Mouse (Mus musculus): ENCODE results near the gene Pemt. TPM values are rescaled to one million over a fixed set of nuclear protein-coding genes. Genes with fewer than 3 reads are reported as not detected.
A peak's percentile ranks its signal among the peaks of the same experiment; 100 is the strongest.

Gene Pemt
- polyA plus RNA-seq, 1 experiment = 15.8 TPM

GRCm38 (mm10) chr11:60076790-60077189, 30.5 kb upstream of the Pemt start:
- Histone ChIP-seq H3K36me3 (ENCODE audit: control insufficient read depth, insufficient read depth) (no peaks in the 10 kb centered on the region), H3ac (ENCODE audit: control insufficient read depth, insufficient read length) (no peak overlapping the region), H3K4me3 (no peak overlapping the region), H3K27me3 (ENCODE audit: control insufficient read depth, insufficient read depth, insufficient read length) (no peaks in the 10 kb centered on the region), H3K79me2 (ENCODE audit: control insufficient read depth, insufficient read depth) (no peaks in the 10 kb centered on the region), H3K4me2 (ENCODE audit: low read depth) (no peak overlapping the region)
- TF ChIP-seq SRF (IDR thresholded peaks at IDR 0.05; ENCODE audit: control insufficient read depth, insufficient read length, low read depth) (no peak), MYOD1 (IDR thresholded peaks at IDR 0.05; ENCODE audit: control insufficient read depth in 1 of 3, insufficient read length in 2 of 3, low read depth in 2 of 3) (no peak), POLR2A (IDR thresholded peaks at IDR 0.05; ENCODE audit: insufficient read length, low read depth) (no peak), POLR2AphosphoS2 (IDR thresholded peaks at IDR 0.05; ENCODE audit: insufficient read length, low read depth) (no peak), E2F4 (IDR thresholded peaks at IDR 0.05; ENCODE audit: insufficient read depth) (no peak), MYOG (IDR thresholded peaks at IDR 0.05; ENCODE audit: control insufficient read depth in 1 of 3, insufficient read depth in 1 of 3, insufficient read length in 2 of 3, low read depth in 2 of 3) (no peak)

- Histone ChIP-seq H3K4me2 (ENCODE audit: low read depth) (no peak overlapping the region), H3K36me3 (ENCODE audit: control insufficient read depth, insufficient read depth) (no peaks in the 10 kb centered on the region), H3ac (ENCODE audit: control insufficient read depth, insufficient read length) (no peak overlapping the region), H3K27me3 (ENCODE audit: control insufficient read depth, insufficient read depth, insufficient read length) (no peaks in the 10 kb centered on the region), H3K4me3 (no peak overlapping the region), H3K79me2 (ENCODE audit: control insufficient read depth, insufficient read depth) (no peaks in the 10 kb centered on the region)
- TF ChIP-seq SRF (IDR thresholded peaks at IDR 0.05; ENCODE audit: control insufficient read depth, insufficient read length, low read depth) (no peak), USF1 (IDR thresholded peaks at IDR 0.05; ENCODE audit: low read depth) (no peak), POLR2A (IDR thresholded peaks at IDR 0.05; ENCODE audit: insufficient read length, low read depth) (no peak), MAX (IDR thresholded peaks at IDR 0.05; ENCODE audit: low read depth) (no peak), TCF3 (IDR thresholded peaks at IDR 0.05; ENCODE audit: insufficient read length, low read depth) (no peak), TCF12 (IDR thresholded peaks at IDR 0.05; ENCODE audit: insufficient read depth, poor library complexity, severe bottlenecking) (no peak), E2F4 (IDR thresholded peaks at IDR 0.05; ENCODE audit: insufficient read depth) (no peak), REST (IDR thresholded peaks at IDR 0.05; ENCODE audit: insufficient read depth, insufficient read length) (no peak), MYOG (IDR thresholded peaks at IDR 0.05; ENCODE audit: control insufficient read depth in 1 of 3, insufficient read depth in 1 of 3, insufficient read length in 2 of 3, low read depth in 2 of 3) (no peak), POLR2AphosphoS2 (IDR thresholded peaks at IDR 0.05; ENCODE audit: insufficient read length, low read depth) (no peak), CEBPB (IDR thresholded peaks at IDR 0.05; ENCODE audit: insufficient read depth, poor library complexity, severe bottlenecking) (no peak), MYOD1 (IDR thresholded peaks at IDR 0.05; ENCODE audit: control insufficient read depth in 1 of 3, insufficient read length in 2 of 3, low read depth in 2 of 3) (no peak)
These were observed 29.9 kb upstream of the Pemt start for GRCm38 (mm10) chr11:60076183-60076582.

GRCm38 (mm10) chr11:60073936-60074502, 27.7 kb upstream of the Pemt start:
- Histone ChIP-seq H3K79me2 (ENCODE audit: control insufficient read depth, insufficient read depth) (no peaks in the 10 kb centered on the region), H3K27me3 (ENCODE audit: control insufficient read depth, insufficient read depth, insufficient read length) (no peaks in the 10 kb centered on the region), H3K36me3 (ENCODE audit: control insufficient read depth, insufficient read depth) (no peaks in the 10 kb centered on the region), H3K4me3 (no peak overlapping the region), H3ac (ENCODE audit: control insufficient read depth, insufficient read length) (no peak overlapping the region), H3K4me2 (ENCODE audit: low read depth) (no peak overlapping the region)
- TF ChIP-seq TCF12 (IDR thresholded peaks at IDR 0.05; ENCODE audit: insufficient read depth, poor library complexity, severe bottlenecking) (no peak), MYOG (IDR thresholded peaks at IDR 0.05; ENCODE audit: control insufficient read depth in 1 of 3, insufficient read depth in 1 of 3, insufficient read length in 2 of 3, low read depth in 2 of 3) (peak in 1 of 3 experiments; percentile 18)

DNA sequence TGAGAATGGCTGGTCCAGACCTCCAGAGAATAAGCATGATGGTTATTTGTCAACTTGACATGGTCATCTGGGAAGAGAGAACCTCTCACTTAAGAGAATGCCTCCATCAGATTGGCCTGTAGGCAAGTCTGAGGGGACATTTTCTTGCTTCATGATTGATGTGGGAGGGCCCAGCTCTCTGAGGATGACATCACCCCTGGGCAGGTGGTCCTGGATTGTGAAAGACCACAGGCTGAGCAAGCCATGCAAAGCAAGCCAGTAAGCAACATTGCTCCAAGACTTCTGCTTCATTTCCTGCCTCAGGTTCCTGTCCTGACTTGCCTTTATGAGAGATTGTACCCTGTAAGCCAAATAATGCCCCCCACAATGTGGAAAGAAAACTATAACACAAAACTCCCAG, 26.8 kb upstream of the Pemt start:
- Histone ChIP-seq H3K79me2 (ENCODE audit: control insufficient read depth, insufficient read depth) (no peaks in the 10 kb centered on the region), H3K4me2 (ENCODE audit: low read depth) (no peak overlapping the region), H3K36me3 (ENCODE audit: control insufficient read depth, insufficient read depth) (no peaks in the 10 kb centered on the region), H3K4me3 (no peak overlapping the region), H3ac (ENCODE audit: control insufficient read depth, insufficient read length) (no peak overlapping the region), H3K27me3 (ENCODE audit: control insufficient read depth, insufficient read depth, insufficient read length) (no peaks in the 10 kb centered on the region)
- TF ChIP-seq SRF (IDR thresholded peaks at IDR 0.05; ENCODE audit: control insufficient read depth, insufficient read length, low read depth) = no peak
- TF ChIP-seq MYOD1 (IDR thresholded peaks at IDR 0.05; ENCODE audit: control insufficient read depth in 1 of 3, insufficient read length in 2 of 3, low read depth in 2 of 3) = no peak
- TF ChIP-seq TCF3 (IDR thresholded peaks at IDR 0.05; ENCODE audit: insufficient read length, low read depth) = no peak
- TF ChIP-seq MAX (IDR thresholded peaks at IDR 0.05; ENCODE audit: low read depth) = no peak
- TF ChIP-seq TCF12 (IDR thresholded peaks at IDR 0.05; ENCODE audit: insufficient read depth, poor library complexity, severe bottlenecking) = no peak
- no peak for TF ChIP-seq REST (IDR thresholded peaks at IDR 0.05; ENCODE audit: insufficient read depth, insufficient read length)
- no peak for TF ChIP-seq USF1 (IDR thresholded peaks at IDR 0.05; ENCODE audit: low read depth)
- no peak for TF ChIP-seq POLR2AphosphoS2 (IDR thresholded peaks at IDR 0.05; ENCODE audit: insufficient read length, low read depth)
- no peak for TF ChIP-seq E2F4 (IDR thresholded peaks at IDR 0.05; ENCODE audit: insufficient read depth)
- TF ChIP-seq MYOG (IDR thresholded peaks at IDR 0.05; ENCODE audit: control insufficient read depth in 1 of 3, insufficient read depth in 1 of 3, insufficient read length in 2 of 3, low read depth in 2 of 3) = no peak
- TF ChIP-seq CEBPB (IDR thresholded peaks at IDR 0.05; ENCODE audit: insufficient read depth, poor library complexity, severe bottlenecking) = no peak
- TF ChIP-seq POLR2A (IDR thresholded peaks at IDR 0.05; ENCODE audit: insufficient read length, low read depth) = no peak

DNA sequence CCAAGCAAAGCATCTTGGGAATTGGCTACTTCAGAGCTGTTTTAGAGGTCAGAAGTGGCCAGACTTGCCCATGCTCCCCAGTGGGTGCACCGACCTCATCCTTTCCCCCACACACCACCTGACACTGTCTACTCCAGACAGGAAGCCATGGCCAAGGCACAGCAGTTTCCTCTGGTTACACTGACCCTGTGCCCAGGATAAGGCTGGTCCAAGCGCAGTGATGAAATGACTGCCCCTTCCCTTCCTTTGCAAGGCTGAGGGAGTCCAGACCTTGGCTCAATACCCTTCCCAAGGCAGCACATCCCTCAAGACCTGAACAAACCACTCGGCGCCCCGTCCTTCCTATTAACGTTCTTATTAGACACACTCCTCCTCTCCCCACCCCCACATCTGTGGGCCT, 24.9 kb upstream of the Pemt start:
- H3K79me2 ChIP-seq (ENCODE audit: control insufficient read depth, insufficient read depth) = no peaks in the 10 kb centered on the region
- H3K4me3 ChIP-seq = no peak overlapping the region
- TF ChIP-seq TCF3 (IDR thresholded peaks at IDR 0.05; ENCODE audit: insufficient read length, low read depth) (no peak), POLR2A (IDR thresholded peaks at IDR 0.05; ENCODE audit: insufficient read length, low read depth) (no peak)
- peaks cover 6% of the 10 kb centered on the region for H3K27me3 ChIP-seq (ENCODE audit: control insufficient read depth, insufficient read depth, insufficient read length)
- no peak overlapping the region for H3K4me2 ChIP-seq (ENCODE audit: low read depth)
- no peaks in the 10 kb centered on the region for H3K36me3 ChIP-seq (ENCODE audit: control insufficient read depth, insufficient read depth)
- H3ac ChIP-seq (ENCODE audit: control insufficient read depth, insufficient read length) = no peak overlapping the region
